Mouse (Mus musculus) heart, embryonic 10.5 days (tissue): ENCODE data around the gene Pgpep1l. TPM values are rescaled to one million over a fixed set of nuclear protein-coding genes. Genes with fewer than 3 reads are reported as not detected.

ENCODE experiments used
- DNase-seq: peaks from one replicate; pipeline ENCODE4 v3.0.0-alpha.2; 2017; ENCODE audit warnings: low spot score
- H3K27ac ChIP-seq: fragments of 300-500 bp; sonication (generic); 2 replicates; pipeline ENCODE4 v1.5.1; 2016; ENCODE audit warnings: mild to moderate bottlenecking
- H3K27me3 ChIP-seq: fragments of 300-500 bp; sonication (generic); 2 replicates; pipeline ENCODE4 v1.6.1; 2016; ENCODE audit warnings: mild to moderate bottlenecking; ENCODE audit not compliant: poor library complexity, insufficient read depth, severe bottlenecking
- H3K36me3 ChIP-seq: fragments of 300-500 bp; sonication (generic); 2 replicates; pipeline ENCODE4 v1.6.1; 2016; ENCODE audit warnings: mild to moderate bottlenecking, moderate library complexity
- H3K4me1 ChIP-seq: fragments of 300-500 bp; sonication (generic); 2 replicates; pipeline ENCODE4 v1.6.1; 2016; ENCODE audit warnings: mild to moderate bottlenecking
- H3K4me3 ChIP-seq: fragments of 300-500 bp; sonication (generic); 2 replicates; pipeline ENCODE4 v1.5.1; 2016; ENCODE audit warnings: mild to moderate bottlenecking, moderate library complexity
- H3K9me3 ChIP-seq: fragments of 300-500 bp; sonication (generic); 2 replicates; pipeline ENCODE4 v1.6.1; 2016; ENCODE audit warnings: mild to moderate bottlenecking, moderate library complexity
- WGBS: fragments of 180-500 bp; shearing (Covaris S2); methylation state at CpG from one replicate; pipeline ENCODE4 v1.1.7; 2016; 5-methylcytosine and 5-hydroxymethylcytosine counted together
- polyA plus RNA-seq: library from polyadenylated mRNA; unstranded; fragments of >200 nt; fragmentation: Nextera tagmentation; extraction: Ambion mirVana; gene quantifications from 2 replicates; pipeline ENCODE4 v1.2.1, GENCODE M21; 2016

The Pgpep1l gene
- polyA plus RNA-seq, 1 experiment from 2014 or later, result not detected

DNA sequence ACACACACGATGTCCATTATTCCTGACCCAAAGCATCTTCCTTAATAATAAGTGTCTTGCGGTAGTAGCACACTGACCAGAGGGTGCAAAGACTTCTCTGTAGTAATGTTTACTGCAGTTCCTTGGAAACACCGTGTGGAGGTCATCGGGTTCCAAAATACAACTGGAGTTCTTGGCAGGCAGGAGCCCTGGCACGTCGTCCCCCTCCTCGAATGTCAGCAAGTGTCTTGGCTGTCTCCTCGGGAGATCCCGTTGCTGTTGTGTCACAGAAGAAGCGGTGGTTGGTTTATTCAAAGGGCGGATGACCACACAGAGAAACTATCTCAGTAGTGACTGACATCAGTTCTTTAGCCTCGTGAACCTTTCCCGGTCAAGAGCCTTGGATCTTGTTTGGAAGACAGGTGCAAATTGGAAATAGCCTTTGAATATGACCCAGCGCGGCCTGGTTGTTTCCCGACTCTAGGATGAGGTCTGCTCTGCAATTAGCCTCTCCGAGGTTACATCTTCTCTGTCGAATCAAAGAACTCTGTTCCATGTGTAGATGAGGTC lies 48.4 kb downstream of the Pgpep1l start:
- WGBS, result 92% methylated on average over 18 of the region's 18 CpGs
- H3K4me3 ChIP-seq, result no peak overlapping the region
- H3K36me3 ChIP-seq, result peaks cover 94% of the 10 kb centered on the region
- H3K27me3 ChIP-seq, result no peaks in the 10 kb centered on the region
- no peaks in the 10 kb centered on the region for H3K4me1 ChIP-seq
- H3K27ac ChIP-seq, result no peak overlapping the region
- no peak for DNase-seq
- H3K9me3 ChIP-seq, result no peaks in the 10 kb centered on the region

DNA sequence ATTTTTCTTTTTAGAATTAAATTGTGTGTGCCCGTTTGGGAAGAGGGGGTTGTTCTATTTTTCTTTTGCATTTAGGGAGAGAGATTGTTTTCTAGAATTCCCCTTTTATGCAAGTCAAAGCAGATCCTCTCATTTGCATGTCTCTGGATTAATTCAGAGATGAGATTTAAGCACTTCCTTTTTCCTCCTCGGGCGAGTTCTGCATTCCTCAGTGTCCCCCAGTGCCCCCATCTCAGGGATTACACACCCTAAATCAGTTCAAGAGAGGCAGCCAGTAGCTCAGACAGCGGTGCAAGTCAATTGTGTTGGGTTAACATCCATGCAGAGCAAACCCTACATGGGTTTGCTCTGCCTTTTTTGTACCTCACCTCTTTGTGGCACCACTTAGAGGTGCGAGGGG lies 50.2 kb downstream of the Pgpep1l start:
- WGBS, result 82% methylated on average over 5 of the region's 5 CpGs

DNA sequence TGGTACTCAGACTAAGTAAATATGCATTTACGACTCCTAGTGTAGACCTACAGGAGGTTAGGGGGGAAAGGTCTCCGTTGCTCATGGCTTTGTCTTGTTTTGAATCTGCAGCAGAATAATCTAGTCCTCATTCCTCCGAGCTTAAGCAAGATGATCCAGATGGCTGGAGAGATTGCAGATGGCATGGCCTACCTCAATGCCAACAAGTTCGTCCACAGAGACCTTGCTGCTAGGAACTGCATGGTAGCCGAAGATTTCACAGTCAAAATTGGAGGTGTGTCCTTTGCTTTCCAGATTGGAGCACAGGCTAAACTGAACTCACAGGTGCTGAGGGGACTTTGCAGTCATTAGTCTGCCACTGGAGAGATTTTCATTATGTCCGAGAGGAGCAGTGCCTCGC lies 52.1 kb downstream of the Pgpep1l start:
- no peak overlapping the region for H3K4me3 ChIP-seq
- H3K4me1 ChIP-seq, result no peaks in the 10 kb centered on the region
- H3K36me3 ChIP-seq, result peaks cover 95% of the 10 kb centered on the region
- DNase-seq, result no peak
- 89% methylated on average over 7 of the region's 7 CpGs for WGBS
- H3K27me3 ChIP-seq, result no peaks in the 10 kb centered on the region
- no peaks in the 10 kb centered on the region for H3K9me3 ChIP-seq
- no peak overlapping the region for H3K27ac ChIP-seq

More for the DNA sequence above, 50.2 kb downstream of the Pgpep1l start:
- H3K27me3 ChIP-seq, result no peaks in the 10 kb centered on the region
- DNase-seq, result no peak
- no peaks in the 10 kb centered on the region for H3K9me3 ChIP-seq
- no peaks in the 10 kb centered on the region for H3K4me1 ChIP-seq
- H3K4me3 ChIP-seq, result no peak overlapping the region
- H3K27ac ChIP-seq, result no peak overlapping the region
- peaks cover 95% of the 10 kb centered on the region for H3K36me3 ChIP-seq

DNA sequence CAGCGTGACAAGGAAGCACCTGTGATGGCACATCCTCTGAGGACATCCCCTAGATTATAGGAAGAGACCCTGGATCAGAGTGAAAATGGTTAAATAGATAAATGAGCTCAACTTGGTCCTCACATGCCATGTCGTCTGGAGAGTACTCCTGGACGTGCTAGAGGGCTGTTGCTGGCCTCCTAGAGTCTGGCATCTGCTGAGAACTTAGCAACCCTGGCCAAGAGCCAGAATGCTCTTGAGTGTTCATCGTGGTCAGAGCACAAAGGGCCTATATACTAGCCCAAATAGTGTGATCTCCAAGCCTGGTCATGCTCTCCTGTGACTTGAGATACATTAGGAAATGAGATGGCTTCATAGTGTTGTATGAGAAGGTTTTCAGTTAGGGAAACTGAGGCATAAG lies 53.6 kb downstream of the Pgpep1l start:
- peaks cover 95% of the 10 kb centered on the region for H3K36me3 ChIP-seq
- H3K27ac ChIP-seq, result no peak overlapping the region
- 78% methylated on average over 4 of the region's 4 CpGs for whole genome bisulfite sequencing
- H3K27me3 ChIP-seq, result no peaks in the 10 kb centered on the region
- DNase-seq, result no peak
- no peaks in the 10 kb centered on the region for H3K9me3 ChIP-seq
- no peaks in the 10 kb centered on the region for H3K4me1 ChIP-seq
- no peak overlapping the region for H3K4me3 ChIP-seq

DNA sequence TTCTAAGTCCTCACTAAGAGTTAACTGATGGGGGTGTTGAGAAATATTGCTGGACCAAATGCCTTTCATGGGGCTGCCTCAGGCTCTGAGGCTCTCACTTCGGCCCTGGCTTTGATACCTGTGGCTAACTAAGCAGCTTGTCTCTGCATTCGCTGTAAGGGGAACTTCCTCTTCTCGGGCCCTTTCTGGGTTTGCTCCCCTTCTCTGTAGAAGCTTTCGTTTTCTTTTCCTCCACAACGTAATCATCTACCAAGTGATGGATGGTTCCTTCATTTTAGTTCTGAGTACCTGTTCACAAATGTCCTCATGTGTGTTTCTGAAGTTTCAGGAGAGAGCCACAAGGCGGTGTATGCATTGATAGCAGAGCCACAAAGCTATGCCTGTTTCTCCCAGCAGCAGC lies 55.0 kb downstream of the Pgpep1l start:
- DNase-seq, result no peak
- H3K36me3 ChIP-seq, result peaks cover 88% of the 10 kb centered on the region
- 89% methylated on average over 6 of the region's 6 CpGs for WGBS

DNA sequence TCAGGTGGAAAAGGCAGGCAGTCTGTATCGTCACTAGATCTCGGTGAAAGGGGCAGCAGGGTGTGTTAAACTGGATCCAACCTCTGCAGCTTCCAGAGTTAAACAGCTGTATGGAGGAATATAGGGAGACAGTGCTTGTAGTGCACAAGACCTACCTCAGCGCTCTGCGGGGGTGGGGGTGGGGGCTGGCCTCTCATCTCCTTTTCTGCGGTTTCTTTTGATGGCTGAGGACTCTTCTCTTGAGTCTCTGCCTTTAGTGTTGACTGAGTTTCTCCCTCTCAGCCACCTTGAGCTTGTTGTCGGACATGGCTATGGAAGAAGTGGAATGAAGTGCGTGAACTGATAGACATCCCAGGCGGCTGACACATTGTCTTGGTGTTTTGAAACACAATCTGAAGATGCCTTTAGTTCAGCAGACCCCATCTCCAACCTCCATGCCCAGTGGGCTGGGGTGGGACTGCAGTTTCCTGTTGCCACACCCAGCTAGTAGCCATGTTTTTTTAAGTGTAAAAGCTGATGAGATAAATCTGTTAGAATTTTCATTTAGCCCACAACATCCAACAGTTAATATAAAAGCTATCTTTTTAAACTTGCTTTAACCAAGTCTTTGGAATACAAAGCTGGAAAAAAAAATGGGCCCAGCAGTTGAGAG lies 58.1 kb downstream of the Pgpep1l start:
- no peak overlapping the region for H3K4me3 ChIP-seq
- no peaks in the 10 kb centered on the region for H3K9me3 ChIP-seq
- no peaks in the 10 kb centered on the region for H3K27me3 ChIP-seq
- H3K27ac ChIP-seq, result no peak overlapping the region
- WGBS, result 83% methylated on average over 8 of the region's 8 CpGs
- DNase-seq, result no peak
- H3K36me3 ChIP-seq, result peaks cover 84% of the 10 kb centered on the region
- H3K4me1 ChIP-seq, result peaks cover 11% of the 10 kb centered on the region; the same call in 1 of the 2 replicates

More for the DNA sequence above, 55.0 kb downstream of the Pgpep1l start:
- H3K4me3 ChIP-seq, result no peak overlapping the region
- no peak overlapping the region for H3K27ac ChIP-seq
- 0 out of 2 replicates have a peak, but pooled peaks cover 4% of the 10 kb centered on the region for H3K4me1 ChIP-seq
- no peaks in the 10 kb centered on the region for H3K27me3 ChIP-seq
- H3K9me3 ChIP-seq, result no peaks in the 10 kb centered on the region

DNA sequence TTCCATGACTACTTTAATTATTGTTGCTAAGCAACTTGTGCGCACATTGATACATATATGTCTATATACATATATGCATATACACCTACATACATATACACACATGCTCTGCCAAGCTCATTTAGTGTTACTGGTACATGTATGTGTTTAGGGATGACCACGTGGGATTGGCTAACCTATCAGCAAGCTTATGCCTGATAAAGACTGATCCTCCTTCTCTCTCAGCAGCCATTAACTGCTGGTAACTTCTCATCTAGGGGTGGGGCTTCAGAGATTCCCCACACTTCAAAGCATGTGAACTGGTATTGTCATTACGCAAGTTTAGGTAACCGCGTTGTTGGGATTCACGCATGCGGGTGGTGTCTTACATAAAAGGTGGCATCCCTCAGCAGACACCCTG lies 64.4 kb downstream of the Pgpep1l start:
- no peak overlapping the region for H3K4me3 ChIP-seq
- 94% methylated on average over 7 of the region's 7 CpGs for WGBS
- H3K4me1 ChIP-seq, result peaks cover 12% of the 10 kb centered on the region; the same call in 1 of the 2 replicates
- H3K9me3 ChIP-seq, result no peaks in the 10 kb centered on the region
- no peaks in the 10 kb centered on the region for H3K27me3 ChIP-seq
- DNase-seq, result no peak
- peaks cover 80% of the 10 kb centered on the region for H3K36me3 ChIP-seq
- no peak overlapping the region for H3K27ac ChIP-seq

DNA sequence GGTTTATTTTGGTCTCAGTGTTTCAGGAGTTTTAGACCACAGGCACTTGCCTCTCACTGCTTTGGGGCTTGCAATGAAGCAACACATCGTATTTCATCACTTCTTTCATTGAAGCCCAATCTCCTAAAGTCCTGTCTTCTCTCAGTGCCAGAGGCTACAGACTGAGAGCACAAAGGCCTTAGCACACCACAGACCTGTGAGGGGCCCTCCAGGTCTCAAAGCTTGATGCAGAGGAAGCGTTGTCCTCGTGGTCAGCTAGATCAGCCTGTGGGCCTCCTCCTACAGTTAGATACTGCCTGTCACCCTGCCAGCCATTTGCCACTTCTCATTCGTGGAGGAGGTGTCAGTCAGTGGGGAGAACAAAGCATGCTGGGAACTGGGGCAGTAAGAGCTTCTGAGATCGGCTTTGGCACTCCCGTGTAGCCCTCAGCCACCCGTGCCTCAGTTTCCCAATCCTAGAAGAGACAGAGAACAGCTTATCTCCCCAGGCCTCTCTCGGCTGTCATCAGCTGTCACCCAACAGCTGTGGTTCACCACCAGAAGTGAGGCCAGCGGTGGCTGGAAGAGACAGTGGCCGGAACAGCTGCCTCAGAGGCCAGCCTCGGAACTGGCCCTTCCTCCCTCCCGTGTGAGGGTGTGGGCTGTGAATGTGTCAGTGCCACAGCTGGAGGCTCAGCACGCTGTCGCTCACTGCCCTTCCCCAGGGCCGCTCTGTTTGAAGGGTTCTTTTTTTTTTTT lies 69.9 kb downstream of the Pgpep1l start:
- no peak for DNase-seq
- Histone ChIP-seq H3K36me3 (peaks cover 93% of the 10 kb centered on the region), H3K4me1 (peaks cover 17% of the 10 kb centered on the region), H3K4me3 (no peak overlapping the region), H3K9me3 (no peaks in the 10 kb centered on the region), H3K27ac (peak overlapping the region; percentile 39; the same call in 1 of the 2 replicates), H3K27me3 (no peaks in the 10 kb centered on the region)
- 42% methylated on average over 15 of the region's 15 CpGs for WGBS

DNA sequence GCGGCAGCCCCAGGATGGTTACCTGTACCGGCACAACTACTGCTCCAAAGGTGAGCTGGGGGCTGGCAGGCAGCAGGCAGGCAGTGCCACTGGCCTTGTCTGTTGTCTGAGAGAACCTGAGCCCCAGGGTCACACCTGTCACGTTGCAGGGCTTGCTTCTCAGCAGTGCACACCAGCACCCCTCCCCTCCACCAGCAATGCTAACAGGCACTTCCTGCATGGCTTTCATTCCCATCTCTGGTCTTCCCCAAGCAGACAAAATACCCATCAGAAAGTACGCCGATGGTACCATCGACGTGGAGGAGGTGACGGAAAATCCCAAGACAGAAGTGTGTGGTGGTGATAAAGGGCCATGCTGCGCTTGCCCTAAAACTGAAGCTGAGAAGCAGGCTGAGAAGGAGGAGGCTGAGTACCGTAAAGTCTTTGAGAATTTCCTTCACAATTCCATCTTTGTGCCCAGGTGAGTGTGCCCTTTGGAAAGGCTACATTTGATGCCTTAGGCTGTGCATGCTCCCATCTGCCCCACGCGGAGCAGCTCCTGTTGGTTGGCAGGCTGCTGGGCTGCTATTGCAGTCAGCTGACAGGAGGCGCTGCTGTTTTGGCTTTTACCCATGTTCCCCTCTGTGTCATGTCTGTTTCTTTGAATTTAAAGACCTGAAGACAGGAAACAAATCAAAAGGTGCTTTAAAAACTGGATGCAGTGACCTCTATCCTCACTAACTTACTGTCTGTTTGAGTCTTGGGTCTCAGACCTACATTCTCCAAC lies 74.2 kb downstream of the Pgpep1l start:
- DNase-seq, result no peak
- no peaks in the 10 kb centered on the region for H3K27me3 ChIP-seq
- no peaks in the 10 kb centered on the region for H3K9me3 ChIP-seq
- H3K27ac ChIP-seq, result 0 out of 2 replicates have a peak overlapping the region, but pooled peaks have one; percentile 24
- H3K36me3 ChIP-seq, result peaks cover 82% of the 10 kb centered on the region
- H3K4me1 ChIP-seq, result peaks cover 24% of the 10 kb centered on the region
- 74% methylated on average over 13 of the region's 13 CpGs for WGBS
- H3K4me3 ChIP-seq, result no peak overlapping the region

DNA sequence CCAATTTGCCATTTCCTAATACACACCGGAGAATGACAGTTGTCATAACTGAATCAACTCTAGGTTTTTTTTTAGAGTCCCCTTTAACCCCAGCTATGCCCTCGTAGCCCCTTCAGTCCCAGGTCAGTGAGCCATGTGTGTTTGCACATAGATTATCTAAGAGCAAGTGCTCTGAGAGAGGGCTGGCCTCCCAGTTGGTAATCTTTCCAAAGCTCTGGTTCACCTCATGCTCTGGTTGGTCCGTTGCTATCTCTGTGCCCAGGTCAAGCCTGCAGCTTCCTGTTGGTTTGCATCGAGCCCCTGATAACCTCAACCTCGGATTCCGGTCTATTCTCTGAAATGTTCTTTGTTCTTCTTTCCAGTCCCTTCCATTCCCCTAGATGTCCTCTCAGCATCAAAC lies 74.8 kb downstream of the Pgpep1l start:
- no peak for DNase-seq
- WGBS, result 41% methylated on average over 6 of the region's 6 CpGs
- peaks cover 19% of the 10 kb centered on the region for H3K4me1 ChIP-seq
- H3K4me3 ChIP-seq, result no peak overlapping the region
- peaks cover 82% of the 10 kb centered on the region for H3K36me3 ChIP-seq
- H3K9me3 ChIP-seq, result no peaks in the 10 kb centered on the region
- no peak overlapping the region for H3K27ac ChIP-seq
- no peaks in the 10 kb centered on the region for H3K27me3 ChIP-seq
